Mouse (Mus musculus): ENCODE results near the gene Cd83.
A peak's percentile ranks its signal among the peaks of the same experiment; 100 is the strongest.

The Cd83 gene

GRCm38 (mm10) chr13:43774605-43775426 lies 9.8 kb upstream of the Cd83 start:
- DNase-seq (ENCODE audit: inconsistent ontology term): peak; percentile 62

- no peak for DNase-seq (ENCODE audit: inconsistent ontology term)
These were observed 9.2 kb upstream of the Cd83 start for GRCm38 (mm10) chr13:43775427-43775733.

GRCm38 (mm10) chr13:43777321-43778002 lies 7.1 kb upstream of the Cd83 start:
- DNase-seq (ENCODE audit: inconsistent ontology term): no peak

- no peak for DNase-seq (ENCODE audit: inconsistent ontology term)
These were observed 6.4 kb upstream of the Cd83 start for GRCm38 (mm10) chr13:43778021-43778649.

GRCm38 (mm10) chr13:43778971-43779370 lies 5.6 kb upstream of the Cd83 start:
- peak; percentile 50 for DNase-seq (ENCODE audit: inconsistent ontology term)

- no peak for DNase-seq (ENCODE audit: inconsistent ontology term)
These were observed 4.5 kb upstream of the Cd83 start for GRCm38 (mm10) chr13:43780071-43780470.

- DNase-seq (ENCODE audit: inconsistent ontology term): no peak
These were observed 1.1 kb downstream of the Cd83 start for GRCm38 (mm10) chr13:43785712-43786072.

- DNase-seq (ENCODE audit: inconsistent ontology term): no peak
These were observed 1.7 kb downstream of the Cd83 start for GRCm38 (mm10) chr13:43786171-43786795.

GRCm38 (mm10) chr13:43787262-43787661 lies 2.7 kb downstream of the Cd83 start:
- DNase-seq (ENCODE audit: inconsistent ontology term): no peak

GRCm38 (mm10) chr13:43788071-43788470 lies 3.5 kb downstream of the Cd83 start:
- DNase-seq (ENCODE audit: inconsistent ontology term): no peak

GRCm38 (mm10) chr13:43788983-43789645 lies 4.5 kb downstream of the Cd83 start:
- DNase-seq (ENCODE audit: inconsistent ontology term): no peak

GRCm38 (mm10) chr13:43790229-43791001 lies 5.8 kb downstream of the Cd83 start:
- no peak for DNase-seq (ENCODE audit: inconsistent ontology term)

- no peak for DNase-seq (ENCODE audit: inconsistent ontology term)
These were observed 10.8 kb downstream of the Cd83 start for GRCm38 (mm10) chr13:43795334-43795733.

GRCm38 (mm10) chr13:43798655-43799054 lies 14.1 kb downstream of the Cd83 start:
- no peak for DNase-seq (ENCODE audit: inconsistent ontology term)

- no peak for DNase-seq (ENCODE audit: inconsistent ontology term)
These were observed 15.6 kb downstream of the Cd83 start for GRCm38 (mm10) chr13:43800136-43800535.

- no peak for DNase-seq (ENCODE audit: inconsistent ontology term)
These were observed 17.4 kb downstream of the Cd83 start for GRCm38 (mm10) chr13:43801961-43802360.

- DNase-seq (ENCODE audit: inconsistent ontology term): peak; percentile 70
These were observed 18.0 kb downstream of the Cd83 start for GRCm38 (mm10) chr13:43802361-43803137.

- DNase-seq (ENCODE audit: inconsistent ontology term): no peak
These were observed 20.1 kb downstream of the Cd83 start for GRCm38 (mm10) chr13:43804648-43805047.

GRCm38 (mm10) chr13:43805159-43805758 lies 20.7 kb downstream of the Cd83 start:
- DNase-seq (ENCODE audit: inconsistent ontology term): no peak

Measured in Muller cell, postnatal 12 days (primary cell).